Mouse (Mus musculus): ENCODE data around the gene Cym. TPM values are rescaled to one million over a fixed set of nuclear protein-coding genes. Genes with fewer than 3 reads are reported as not detected.

Cym gene
- polyA plus RNA-seq, 1 experiment from 2014 or later = 0.17 TPM

GRCm38 (mm10) chr3:107250320-107250719 lies 28.8 kb upstream of the Cym start:
- Histone ChIP-seq H3K27ac (replicated peaks; ENCODE audit: low read depth, low read length) (no peak overlapping the region), H3K4me2 (ENCODE audit: low read length) (no peak overlapping the region), H3K9me3 (ENCODE audit: control insufficient read depth, low read length) (no peaks in the 10 kb centered on the region), H3K27me3 (ENCODE audit: control insufficient read depth, insufficient read depth, low read length) (no peaks in the 10 kb centered on the region), H3K4me3 (replicated peaks; ENCODE audit: low read depth, low read length) (no peak overlapping the region), H3K4me1 (ENCODE audit: control insufficient read depth, insufficient read depth, low read length) (no peaks in the 10 kb centered on the region), H3K36me3 (ENCODE audit: control insufficient read depth, insufficient read depth, low read length) (no peaks in the 10 kb centered on the region), H3K9ac (replicated peaks; ENCODE audit: low read length) (no peak overlapping the region)
- ATAC-seq (ENCODE audit: low FRiP score, low TSS enrichment) (no peak), DNase-seq (no peak)
- WGBS = 74% methylated on average over 2 of the region's 2 CpGs

- Histone ChIP-seq H3K9ac (replicated peaks; ENCODE audit: low read length) (no peak overlapping the region), H3K4me3 (replicated peaks; ENCODE audit: low read depth, low read length) (no peak overlapping the region), H3K9me3 (ENCODE audit: control insufficient read depth, low read length) (no peaks in the 10 kb centered on the region), H3K4me1 (ENCODE audit: control insufficient read depth, insufficient read depth, low read length) (no peaks in the 10 kb centered on the region), H3K4me2 (ENCODE audit: low read length) (no peak overlapping the region), H3K27me3 (ENCODE audit: control insufficient read depth, insufficient read depth, low read length) (no peaks in the 10 kb centered on the region), H3K36me3 (ENCODE audit: control insufficient read depth, insufficient read depth, low read length) (no peaks in the 10 kb centered on the region), H3K27ac (replicated peaks; ENCODE audit: low read depth, low read length) (no peak overlapping the region)
- WGBS = 70% methylated on average over 3 of the region's 3 CpGs
- DNase-seq = no peak
- no peak for ATAC-seq (ENCODE audit: low FRiP score, low TSS enrichment)
Measured at GRCm38 (mm10) chr3:107249042-107249441, 27.5 kb upstream of the Cym start.

GRCm38 (mm10) chr3:107246876-107247275 lies 25.3 kb upstream of the Cym start:
- Histone ChIP-seq H3K27ac (replicated peaks; ENCODE audit: low read depth, low read length) (no peak overlapping the region), H3K9me3 (ENCODE audit: control insufficient read depth, low read length) (no peaks in the 10 kb centered on the region), H3K27me3 (ENCODE audit: control insufficient read depth, insufficient read depth, low read length) (no peaks in the 10 kb centered on the region), H3K4me3 (replicated peaks; ENCODE audit: low read depth, low read length) (no peak overlapping the region), H3K36me3 (ENCODE audit: control insufficient read depth, insufficient read depth, low read length) (no peaks in the 10 kb centered on the region), H3K9ac (replicated peaks; ENCODE audit: low read length) (no peak overlapping the region), H3K4me1 (ENCODE audit: control insufficient read depth, insufficient read depth, low read length) (0 out of 2 replicates have a peak, but pooled peaks cover 1% of the 10 kb centered on the region), H3K4me2 (ENCODE audit: low read length) (no peak overlapping the region)
- DNase-seq (no peak), ATAC-seq (ENCODE audit: low FRiP score, low TSS enrichment) (no peak)
- 82% methylated on average over 6 of the region's 6 CpGs for WGBS

- Histone ChIP-seq H3K4me1 (ENCODE audit: control insufficient read depth, insufficient read depth, low read length) (0 out of 2 replicates have a peak, but pooled peaks cover 6% of the 10 kb centered on the region), H3K27me3 (ENCODE audit: control insufficient read depth, insufficient read depth, low read length) (no peaks in the 10 kb centered on the region), H3K9ac (replicated peaks; ENCODE audit: low read length) (no peak overlapping the region), H3K36me3 (ENCODE audit: control insufficient read depth, insufficient read depth, low read length) (no peaks in the 10 kb centered on the region), H3K27ac (replicated peaks; ENCODE audit: low read depth, low read length) (no peak overlapping the region), H3K4me3 (replicated peaks; ENCODE audit: low read depth, low read length) (no peak overlapping the region), H3K4me2 (ENCODE audit: low read length) (0 out of 2 replicates have a peak overlapping the region, but pooled peaks have one; percentile 7), H3K9me3 (ENCODE audit: control insufficient read depth, low read length) (no peaks in the 10 kb centered on the region)
- DNase-seq (peak; percentile 46), ATAC-seq (ENCODE audit: low FRiP score, low TSS enrichment) (no peak)
- WGBS = 25% methylated on average over 14 of the region's 14 CpGs
Measured at GRCm38 (mm10) chr3:107241389-107242094, 20.0 kb upstream of the Cym start.

GRCm38 (mm10) chr3:107239607-107240006 lies 18.1 kb upstream of the Cym start, which contains the start of gene Prok1:
Gene Prok1 (minus strand): TSS chr3:107239707.
- 0 out of 2 replicates have a peak, but pooled peaks cover 6% of the 10 kb centered on the region for H3K4me1 ChIP-seq (ENCODE audit: control insufficient read depth, insufficient read depth, low read length)

GRCm38 (mm10) chr3:107238471-107238980 lies 17.0 kb upstream of the Cym start:
- no peak overlapping the region for H3K4me2 ChIP-seq (ENCODE audit: low read length)
- H3K9me3 ChIP-seq (ENCODE audit: control insufficient read depth, low read length) = no peaks in the 10 kb centered on the region
- ATAC-seq (ENCODE audit: low FRiP score, low TSS enrichment) = no peak; the same call in 1 of the 2 replicates
- H3K9ac ChIP-seq (replicated peaks; ENCODE audit: low read length) = no peak overlapping the region
- no peak overlapping the region for H3K4me3 ChIP-seq (replicated peaks; ENCODE audit: low read depth, low read length)
- 87% methylated on average over 8 of the region's 8 CpGs for WGBS
- no peaks in the 10 kb centered on the region for H3K36me3 ChIP-seq (ENCODE audit: control insufficient read depth, insufficient read depth, low read length)
- no peak for DNase-seq
- no peak overlapping the region for H3K27ac ChIP-seq (replicated peaks; ENCODE audit: low read depth, low read length)
- no peaks in the 10 kb centered on the region for H3K27me3 ChIP-seq (ENCODE audit: control insufficient read depth, insufficient read depth, low read length)
- H3K4me1 ChIP-seq (ENCODE audit: control insufficient read depth, insufficient read depth, low read length) = 0 out of 2 replicates have a peak, but pooled peaks cover 6% of the 10 kb centered on the region

More at GRCm38 (mm10) chr3:107239607-107240006, 18.1 kb upstream of the Cym start, which contains the start of gene Prok1:
- Histone ChIP-seq H3K4me3 (replicated peaks; ENCODE audit: low read depth, low read length) (no peak within 1 kb of the TSS), H3K9me3 (ENCODE audit: control insufficient read depth, low read length) (no peaks in the 10 kb centered on the region), H3K27me3 (ENCODE audit: control insufficient read depth, insufficient read depth, low read length) (no peaks in the 10 kb centered on the region), H3K36me3 (ENCODE audit: control insufficient read depth, insufficient read depth, low read length) (no peaks in the 10 kb centered on the region), H3K9ac (replicated peaks; ENCODE audit: low read length) (no peak within 1 kb of the TSS), H3K4me2 (ENCODE audit: low read length) (no peak within 1 kb of the TSS), H3K27ac (replicated peaks; ENCODE audit: low read depth, low read length) (no peak within 1 kb of the TSS)
- no peak for DNase-seq
- no peak for ATAC-seq (ENCODE audit: low FRiP score, low TSS enrichment)
- WGBS = 88% methylated on average over 9 of the region's 9 CpGs

- no peak overlapping the region for H3K4me3 ChIP-seq (replicated peaks; ENCODE audit: low read depth, low read length)
- no peaks in the 10 kb centered on the region for H3K27me3 ChIP-seq (ENCODE audit: control insufficient read depth, insufficient read depth, low read length)
- 30% methylated on average over 2 of the region's 2 CpGs for WGBS
- no peaks in the 10 kb centered on the region for H3K36me3 ChIP-seq (ENCODE audit: control insufficient read depth, insufficient read depth, low read length)
- H3K9ac ChIP-seq (replicated peaks; ENCODE audit: low read length) = no peak overlapping the region
- H3K9me3 ChIP-seq (ENCODE audit: control insufficient read depth, low read length) = no peaks in the 10 kb centered on the region
- ATAC-seq (ENCODE audit: low FRiP score, low TSS enrichment) (no peak), DNase-seq (no peak)
- no peak overlapping the region for H3K27ac ChIP-seq (replicated peaks; ENCODE audit: low read depth, low read length)
- H3K4me2 ChIP-seq (ENCODE audit: low read length) = no peak overlapping the region
- H3K4me1 ChIP-seq (ENCODE audit: control insufficient read depth, insufficient read depth, low read length) = 0 out of 2 replicates have a peak, but pooled peaks cover 6% of the 10 kb centered on the region
Measured at GRCm38 (mm10) chr3:107238051-107238450, 16.5 kb upstream of the Cym start.

- Histone ChIP-seq H3K36me3 (ENCODE audit: control insufficient read depth, insufficient read depth, low read length) (no peaks in the 10 kb centered on the region), H3K4me1 (ENCODE audit: control insufficient read depth, insufficient read depth, low read length) (no peaks in the 10 kb centered on the region), H3K9me3 (ENCODE audit: control insufficient read depth, low read length) (no peaks in the 10 kb centered on the region), H3K27me3 (ENCODE audit: control insufficient read depth, insufficient read depth, low read length) (no peaks in the 10 kb centered on the region), H3K9ac (replicated peaks; ENCODE audit: low read length) (no peak overlapping the region), H3K4me3 (replicated peaks; ENCODE audit: low read depth, low read length) (no peak overlapping the region), H3K4me2 (ENCODE audit: low read length) (no peak overlapping the region), H3K27ac (replicated peaks; ENCODE audit: low read depth, low read length) (no peak overlapping the region)
- 27% methylated on average over 2 of the region's 2 CpGs for WGBS
- ATAC-seq (ENCODE audit: low FRiP score, low TSS enrichment) (peak; percentile 5; the same call in 1 of the 2 replicates), DNase-seq (no peak)
Measured at GRCm38 (mm10) chr3:107233945-107234344, 12.4 kb upstream of the Cym start.
